Mouse (Mus musculus): Measurements from ENCODE around the gene Hoxb8.

Hoxb8 gene

GRCm38 (mm10) chr11:96267021-96267920 is 14.4 kb upstream of the Hoxb8 start:
- no peak for DNase-seq (ENCODE audit: low spot score in 2 of 2)

GRCm38 (mm10) chr11:96268031-96268745 is 13.5 kb upstream of the Hoxb8 start:
- no peak for DNase-seq (ENCODE audit: low spot score in 2 of 2)

DNA sequence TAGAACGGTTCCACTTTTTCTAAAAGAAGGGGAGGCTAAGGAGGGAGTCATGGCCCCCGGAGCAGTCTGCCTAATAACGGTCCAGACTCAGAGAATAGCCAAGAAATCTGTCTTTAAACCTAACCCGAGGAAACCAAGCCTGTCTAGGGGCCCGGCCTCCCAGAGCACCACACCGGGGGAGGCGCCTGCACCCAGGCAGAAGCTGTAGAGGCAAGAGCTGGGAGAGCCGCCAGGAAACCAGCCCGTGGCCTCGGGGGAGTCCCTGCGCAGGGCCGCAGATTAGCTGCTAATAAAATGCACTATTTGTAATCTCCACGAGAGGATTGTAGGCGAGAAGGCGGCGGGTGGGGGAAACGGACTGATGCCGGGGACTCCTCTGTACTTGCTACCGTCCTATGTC is 11.8 kb upstream of the Hoxb8 start:
- no peak for DNase-seq (ENCODE audit: low spot score in 2 of 2)

- DNase-seq (ENCODE audit: low spot score in 2 of 2), result no peak
These were observed 10.6 kb upstream of the Hoxb8 start, which contains the start of gene Hoxb9 for GRCm38 (mm10) chr11:96270996-96271540. Hoxb9 (plus strand) TSS chr11:96271457.

DNA sequence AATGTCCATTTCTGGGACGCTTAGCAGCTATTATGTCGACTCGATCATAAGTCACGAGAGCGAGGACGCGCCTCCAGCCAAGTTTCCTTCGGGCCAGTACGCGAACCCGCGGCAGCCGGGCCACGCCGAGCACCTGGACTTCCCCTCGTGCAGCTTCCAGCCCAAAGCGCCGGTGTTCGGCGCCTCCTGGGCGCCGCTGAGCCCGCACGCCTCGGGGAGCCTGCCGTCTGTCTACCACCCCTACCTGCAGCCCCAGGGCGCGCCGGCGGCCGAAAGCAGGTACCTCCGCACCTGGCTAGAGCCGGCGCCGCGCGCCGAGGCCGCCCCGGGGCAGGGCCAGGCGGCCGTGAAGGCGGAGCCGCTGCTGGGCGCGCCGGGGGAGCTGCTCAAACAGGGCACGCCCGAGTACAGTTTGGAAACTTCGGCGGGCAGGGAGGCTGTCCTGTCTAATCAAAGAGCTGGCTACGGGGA is 10.1 kb upstream of the Hoxb8 start:
- no peak for DNase-seq (ENCODE audit: low spot score in 2 of 2)

GRCm38 (mm10) chr11:96272024-96272921 is 9.4 kb upstream of the Hoxb8 start:
- DNase-seq (ENCODE audit: low spot score in 2 of 2), result peak in 1 of 2 experiments; percentile 1

- DNase-seq (ENCODE audit: low spot score in 2 of 2), result no peak
These were observed 7.3 kb upstream of the Hoxb8 start for GRCm38 (mm10) chr11:96274428-96274827.

GRCm38 (mm10) chr11:96275896-96276295 is 5.8 kb upstream of the Hoxb8 start:
- DNase-seq (ENCODE audit: low spot score in 2 of 2), result no peak

GRCm38 (mm10) chr11:96277151-96278044 is 4.3 kb upstream of the Hoxb8 start:
- DNase-seq (ENCODE audit: low spot score in 2 of 2), result no peak

GRCm38 (mm10) chr11:96278324-96278723 is 3.4 kb upstream of the Hoxb8 start:
- no peak for DNase-seq (ENCODE audit: low spot score in 2 of 2)

DNA sequence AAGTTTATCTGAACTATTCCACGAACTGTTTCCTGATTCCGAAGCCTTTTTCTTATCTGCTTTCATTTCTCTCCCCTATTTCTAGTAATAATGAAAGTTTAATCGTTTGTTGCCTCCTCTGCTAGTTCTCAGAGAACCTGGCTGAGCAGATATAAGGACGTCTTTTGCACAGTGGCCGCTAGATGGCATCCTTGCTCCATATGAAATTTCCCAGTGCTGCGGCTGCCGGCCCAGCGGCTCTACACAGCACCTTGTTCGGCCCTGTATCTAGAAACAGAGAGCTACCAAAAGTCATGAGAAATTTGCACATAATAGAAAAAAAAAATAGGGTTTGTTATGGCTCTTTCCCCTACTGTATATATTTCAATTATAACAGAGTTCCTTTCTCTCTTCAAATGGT is 2.9 kb upstream of the Hoxb8 start:
- peak; percentile 51 to 75 for DNase-seq (ENCODE audit: low spot score in 2 of 2)

GRCm38 (mm10) chr11:96279421-96280233 is 2.1 kb upstream of the Hoxb8 start:
- DNase-seq (ENCODE audit: low spot score in 2 of 2), result no peak

DNA sequence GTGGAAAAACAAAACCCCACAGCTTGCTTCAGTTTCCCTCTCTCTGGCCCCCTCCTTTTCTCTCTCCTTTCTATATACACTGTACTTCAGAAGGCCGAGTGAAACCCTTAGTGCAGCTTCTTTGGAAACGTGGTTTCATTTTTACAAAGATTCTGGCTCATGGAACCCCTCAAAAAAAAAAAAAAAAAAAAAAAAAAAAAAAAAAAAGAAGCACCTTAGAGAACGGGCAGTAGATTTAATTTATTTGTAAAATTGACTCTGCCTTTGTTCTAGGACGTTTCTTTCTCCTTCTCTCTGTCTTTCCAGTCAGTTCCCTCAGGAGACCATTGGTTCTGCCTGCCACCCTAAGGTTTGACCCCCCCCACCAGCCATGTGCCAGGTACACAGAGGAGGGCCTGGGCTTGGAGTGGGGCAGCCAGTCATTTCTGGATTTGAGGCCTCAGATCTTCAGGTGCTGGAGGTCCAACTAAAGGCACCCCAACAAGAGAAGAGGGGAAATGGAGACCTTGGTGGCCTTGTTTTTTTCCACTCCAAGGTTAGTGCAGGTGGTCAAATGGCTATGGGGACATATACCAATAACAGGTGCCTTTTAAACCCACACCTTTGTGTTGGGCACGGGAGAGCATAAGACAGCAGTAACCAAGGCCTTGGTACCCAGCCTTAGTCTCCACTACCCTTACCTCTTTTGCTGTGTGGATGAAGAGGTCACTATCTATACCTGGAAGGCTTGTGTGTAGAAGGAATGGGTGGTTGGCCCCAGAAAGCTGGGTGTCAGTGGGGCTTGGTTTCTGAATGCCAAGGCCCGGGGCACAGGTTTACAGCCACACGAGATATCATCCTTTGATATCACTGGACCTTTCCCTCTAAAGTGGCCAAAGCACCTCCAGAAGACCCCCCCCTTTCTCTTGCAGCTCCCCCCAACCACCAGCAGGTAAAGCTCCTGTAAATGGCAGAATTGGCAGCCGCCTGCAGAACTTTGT is 1.0 kb upstream of the Hoxb8 start:
- no peak for DNase-seq (ENCODE audit: low spot score in 2 of 2)

DNA sequence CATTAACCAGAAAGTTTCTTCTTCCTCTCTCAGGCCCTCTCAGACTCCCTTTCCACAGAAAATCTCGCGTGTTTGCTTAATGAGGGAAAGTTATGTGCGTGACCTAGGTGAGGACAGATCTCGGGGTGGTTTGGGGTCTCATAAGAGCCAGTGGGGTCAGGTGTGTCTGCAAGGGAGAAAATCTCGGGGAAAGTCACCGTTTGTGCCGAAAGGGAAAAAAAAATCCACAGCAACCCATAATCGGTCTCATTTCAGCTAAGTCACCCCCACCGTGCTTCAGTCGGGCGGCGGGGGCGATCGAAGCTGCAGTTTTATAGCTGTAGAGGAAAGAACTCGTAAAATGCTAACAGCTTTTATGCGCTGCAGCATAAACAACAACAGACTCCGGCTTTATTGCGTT is 309 bp upstream of the Hoxb8 start:
- DNase-seq (ENCODE audit: low spot score in 2 of 2), result no peak

DNA sequence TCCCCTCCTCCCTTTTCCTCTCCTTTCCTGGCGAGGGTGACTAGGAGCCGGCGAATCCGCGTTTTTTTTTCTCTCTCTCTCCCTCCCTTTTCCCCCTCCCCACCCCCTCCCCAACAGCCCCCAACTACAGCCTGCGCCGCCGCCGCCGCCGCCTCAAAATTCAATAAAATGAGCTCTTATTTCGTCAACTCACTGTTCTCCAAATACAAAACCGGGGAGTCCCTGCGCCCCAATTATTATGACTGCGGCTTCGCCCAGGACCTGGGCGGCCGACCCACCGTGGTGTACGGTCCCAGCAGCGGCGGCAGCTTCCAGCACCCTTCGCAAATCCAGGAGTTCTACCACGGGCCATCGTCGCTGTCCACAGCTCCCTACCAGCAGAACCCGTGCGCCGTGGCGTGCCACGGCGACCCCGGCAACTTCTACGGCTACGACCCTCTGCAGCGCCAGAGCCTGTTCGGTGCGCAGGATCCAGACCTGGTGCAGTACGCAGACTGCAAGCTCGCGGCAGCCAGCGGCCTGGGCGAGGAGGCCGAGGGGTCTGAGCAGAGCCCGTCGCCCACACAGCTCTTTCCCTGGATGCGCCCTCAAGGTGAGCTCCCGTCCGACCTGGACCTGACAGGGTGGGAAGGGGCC is 1.2 kb downstream of the Hoxb8 start:
- DNase-seq (ENCODE audit: low spot score in 2 of 2), result no peak

DNA sequence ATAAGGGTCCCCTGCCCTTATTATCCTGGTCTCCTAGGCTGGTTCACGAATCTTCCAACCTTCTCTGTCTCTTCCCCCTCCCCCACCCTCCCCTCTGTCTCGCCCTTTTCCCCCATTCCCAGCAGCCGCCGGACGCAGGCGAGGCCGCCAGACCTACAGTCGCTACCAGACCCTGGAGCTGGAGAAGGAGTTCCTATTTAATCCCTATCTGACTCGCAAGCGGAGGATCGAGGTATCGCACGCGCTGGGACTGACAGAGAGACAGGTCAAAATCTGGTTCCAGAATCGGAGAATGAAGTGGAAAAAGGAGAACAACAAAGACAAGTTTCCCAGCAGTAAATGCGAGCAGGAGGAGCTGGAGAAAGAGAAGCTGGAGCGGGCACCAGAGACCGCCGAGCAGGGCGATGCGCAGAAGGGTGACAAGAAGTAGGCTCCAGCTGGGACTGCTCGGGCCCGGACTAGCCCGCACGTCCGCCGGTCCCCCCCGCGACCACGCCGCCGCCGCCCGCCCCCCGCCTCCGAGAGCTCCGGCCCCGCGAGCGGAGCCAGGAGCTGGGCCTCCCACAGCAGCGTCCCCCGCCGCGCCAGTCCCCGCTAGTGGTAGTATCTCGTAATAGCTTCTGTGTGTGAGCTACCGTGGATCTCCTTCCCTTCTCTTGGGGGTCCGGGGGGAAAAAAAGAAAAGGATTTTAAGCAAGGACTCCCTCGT is 2.5 kb downstream of the Hoxb8 start:
- DNase-seq (ENCODE audit: low spot score in 2 of 2), result no peak

Measured in frontal cortex, postnatal 14 days (tissue).